Mouse (Mus musculus) liver, postnatal 0 days (tissue): ENCODE measurements around the gene Bcl11b. TPM values are rescaled to one million over a fixed set of nuclear protein-coding genes. Genes with fewer than 3 reads are reported as not detected.

Source experiments
- ATAC-seq: fragments of 200-750 bp; cut with Nextera tagmentation; 2 replicates; pipeline ENCODE4 v1.8.0; 2017; ENCODE audit warnings: mild to moderate bottlenecking, moderate library complexity
- DNase-seq: peaks from one replicate; pipeline ENCODE4 v3.0.0-alpha.2; 2016
- H3K27ac ChIP-seq: fragments of 300-500 bp; sonication (generic); 2 replicates; pipeline ENCODE4 v1.5.1; 2014; ENCODE audit warnings: antibody characterized with exemption, moderate library complexity, mild to moderate bottlenecking, low read depth
- H3K27me3 ChIP-seq: fragments of 300-500 bp; sonication (generic); 2 replicates; pipeline ENCODE4 v1.6.1; 2014; ENCODE audit warnings: low read length, control low read depth, mixed read lengths; ENCODE audit not compliant: insufficient read depth
- H3K36me3 ChIP-seq: fragments of 300-500 bp; sonication (generic); replicated peaks from 2 replicates; pipeline ENCODE4 v1.6.1; 2014; ENCODE audit warnings: mild to moderate bottlenecking, control low read depth, low read length, moderate library complexity, mixed read lengths; ENCODE audit not compliant: insufficient read depth
- H3K4me1 ChIP-seq: fragments of 300-500 bp; sonication (generic); 2 replicates; pipeline ENCODE4 v1.6.1; 2014; ENCODE audit warnings: antibody characterized with exemption, mild to moderate bottlenecking, control low read depth; ENCODE audit not compliant: insufficient read depth
- H3K4me2 ChIP-seq: fragments of 300-500 bp; sonication (generic); 2 replicates; pipeline ENCODE4 v1.6.1; 2014; ENCODE audit warnings: low read depth, mild to moderate bottlenecking, low read length, moderate library complexity, mixed read lengths
- H3K4me3 ChIP-seq: fragments of 300-500 bp; sonication (generic); 2 replicates; pipeline ENCODE4 v1.5.1; 2014; ENCODE audit warnings: low read depth, low read length
- H3K9ac ChIP-seq: fragments of 300-500 bp; sonication (generic); replicated peaks from 2 replicates; pipeline ENCODE4 v1.6.1; 2014; ENCODE audit warnings: mild to moderate bottlenecking, moderate library complexity
- H3K9me3 ChIP-seq: fragments of 300-500 bp; sonication (generic); 2 replicates; pipeline ENCODE4 v1.6.1; 2016; ENCODE audit warnings: mild to moderate bottlenecking, control low read depth, low read length, mixed read lengths
- CTCF ChIP-seq: sonication (generic); IDR thresholded peaks from 2 replicates; pipeline ENCODE4 v1.5.1; 2016; ENCODE audit warnings: antibody characterized with exemption, low read depth
- EP300 ChIP-seq: IDR thresholded peaks from 2 replicates; pipeline ENCODE4 v1.6.1; 2016; ENCODE audit warnings: antibody characterized with exemption, low read depth, mild to moderate bottlenecking
- WGBS: fragments of 180-500 bp; shearing (Covaris S2); extraction: QIAGEN DNeasy Blood & Tissue Kit; methylation state at CpG from one replicate; pipeline ENCODE4 v1.1.7; 2014; ENCODE audit not compliant: insufficient replicate concordance; 5-methylcytosine and 5-hydroxymethylcytosine counted together
- polyA plus RNA-seq: library from polyadenylated mRNA; unstranded; fragments of >200 nt; fragmentation: Nextera tagmentation; extraction: Ambion mirVana; gene quantifications from 2 replicates; pipeline ENCODE4 v1.2.1, GENCODE M21; 2015

Bcl11b gene
- polyA plus RNA-seq, 1 experiment from 2014 or later: not detected

GRCm38 (mm10) chr12:107915396-107915795 lies 88.0 kb downstream of the Bcl11b start:
- Histone ChIP-seq H3K4me3 (no peak overlapping the region), H3K36me3 (no peaks in the 10 kb centered on the region), H3K27ac (no peak overlapping the region), H3K9me3 (no peaks in the 10 kb centered on the region), H3K4me2 (no peak overlapping the region), H3K4me1 (no peaks in the 10 kb centered on the region), H3K27me3 (no peaks in the 10 kb centered on the region), H3K9ac (no peak overlapping the region)
- TF ChIP-seq CTCF (no peak), EP300 (no peak)
- DNase-seq (no peak), ATAC-seq (no peak)
- 94% methylated on average over 32 of the region's 32 CpGs for WGBS

- DNase-seq (no peak), ATAC-seq (no peak)
- Histone ChIP-seq H3K27ac (no peak overlapping the region), H3K27me3 (no peaks in the 10 kb centered on the region), H3K9me3 (0 out of 2 replicates have a peak, but pooled peaks cover 5% of the 10 kb centered on the region), H3K4me1 (no peaks in the 10 kb centered on the region), H3K36me3 (no peaks in the 10 kb centered on the region), H3K9ac (no peak overlapping the region), H3K4me3 (no peak overlapping the region), H3K4me2 (no peak overlapping the region)
- 71% methylated on average over 11 of the region's 11 CpGs for WGBS
- TF ChIP-seq CTCF: no peak
Observed at GRCm38 (mm10) chr12:107908826-107909225, 94.6 kb downstream of the Bcl11b start.

GRCm38 (mm10) chr12:107905333-107905732 lies 98.1 kb downstream of the Bcl11b start:
- Histone ChIP-seq H3K36me3 (no peaks in the 10 kb centered on the region), H3K27me3 (no peaks in the 10 kb centered on the region), H3K4me1 (no peaks in the 10 kb centered on the region), H3K27ac (no peak overlapping the region), H3K9me3 (0 out of 2 replicates have a peak, but pooled peaks cover 5% of the 10 kb centered on the region), H3K4me3 (no peak overlapping the region), H3K9ac (no peak overlapping the region), H3K4me2 (no peak overlapping the region)
- 76% methylated on average over 3 of the region's 3 CpGs for WGBS
- ATAC-seq (no peak), DNase-seq (no peak)
- TF ChIP-seq CTCF (peak; percentile 12; the same call in 1 of the 2 replicates), EP300 (no peak)

GRCm38 (mm10) chr12:107904457-107904856 lies 98.9 kb downstream of the Bcl11b start:
- H3K36me3 ChIP-seq: no peaks in the 10 kb centered on the region
- no peak for TF ChIP-seq CTCF
- TF ChIP-seq EP300: no peak
- H3K9me3 ChIP-seq: 0 out of 2 replicates have a peak, but pooled peaks cover 5% of the 10 kb centered on the region
- 75% methylated on average over 11 of the region's 11 CpGs for WGBS
- ATAC-seq (no peak), DNase-seq (no peak)
- H3K27me3 ChIP-seq: no peaks in the 10 kb centered on the region
- no peak overlapping the region for H3K4me2 ChIP-seq
- no peak overlapping the region for H3K4me3 ChIP-seq
- H3K27ac ChIP-seq: no peak overlapping the region
- H3K4me1 ChIP-seq: no peaks in the 10 kb centered on the region
- no peak overlapping the region for H3K9ac ChIP-seq

GRCm38 (mm10) chr12:107903949-107904348 lies 99.5 kb downstream of the Bcl11b start:
- Histone ChIP-seq H3K36me3 (no peaks in the 10 kb centered on the region), H3K4me1 (no peaks in the 10 kb centered on the region), H3K9ac (no peak overlapping the region), H3K27ac (no peak overlapping the region), H3K27me3 (no peaks in the 10 kb centered on the region), H3K9me3 (0 out of 2 replicates have a peak, but pooled peaks cover 5% of the 10 kb centered on the region), H3K4me3 (no peak overlapping the region), H3K4me2 (no peak overlapping the region)
- ATAC-seq (no peak), DNase-seq (no peak)
- TF ChIP-seq CTCF: no peak
- no peak for TF ChIP-seq EP300
- WGBS: 51% methylated on average over 9 of the region's 9 CpGs

- ATAC-seq (no peak), DNase-seq (no peak)
- Histone ChIP-seq H3K4me1 (no peaks in the 10 kb centered on the region), H3K4me3 (no peak overlapping the region), H3K36me3 (no peaks in the 10 kb centered on the region), H3K4me2 (no peak overlapping the region), H3K9ac (no peak overlapping the region), H3K9me3 (no peaks in the 10 kb centered on the region), H3K27ac (no peak overlapping the region), H3K27me3 (no peaks in the 10 kb centered on the region)
- TF ChIP-seq CTCF: no peak
- no peak for TF ChIP-seq EP300
- 75% methylated on average over 3 of the region's 3 CpGs for WGBS
Observed at GRCm38 (mm10) chr12:107891449-107891848, 112.0 kb downstream of the Bcl11b start.

- DNase-seq (no peak), ATAC-seq (no peak)
- WGBS: 71% methylated on average over 7 of the region's 7 CpGs
- H3K9ac ChIP-seq: no peak overlapping the region
- H3K27me3 ChIP-seq: no peaks in the 10 kb centered on the region
- H3K36me3 ChIP-seq: no peaks in the 10 kb centered on the region
- no peaks in the 10 kb centered on the region for H3K9me3 ChIP-seq
- no peak overlapping the region for H3K4me2 ChIP-seq
- TF ChIP-seq CTCF (no peak), EP300 (no peak)
- no peak overlapping the region for H3K27ac ChIP-seq
- no peak overlapping the region for H3K4me3 ChIP-seq
- no peaks in the 10 kb centered on the region for H3K4me1 ChIP-seq
Observed at GRCm38 (mm10) chr12:107890326-107890725, 113.1 kb downstream of the Bcl11b start.
